Mouse (Mus musculus): ENCODE measurements around the gene 2900026A02Rik. TPM values are rescaled to one million over a fixed set of nuclear protein-coding genes. Genes with fewer than 3 reads are reported as not detected.

2900026A02Rik gene
- polyA plus RNA-seq, 1 experiment from 2014 or later, result 4.4 TPM

- Histone ChIP-seq H3K9me3 (no peaks in the 10 kb centered on the region), H3K27ac (replicated peaks) (peak overlapping the region; percentile 72; the same call in 1 of the 2 replicates), H3K36me3 (no peaks in the 10 kb centered on the region), H3K27me3 (no peaks in the 10 kb centered on the region), H3K4me3 (no peak overlapping the region), H3K4me1 (peaks cover 21% of the 10 kb centered on the region), H3K9ac (replicated peaks) (no peak overlapping the region), H3K4me2 (replicated peaks) (no peak overlapping the region)
- ATAC-seq (replicated peaks), result no peak
- 90% methylated on average over 13 of the region's 13 CpGs for WGBS
These were observed 11.1 kb downstream of the 2900026A02Rik start for GRCm38 (mm10) chr5:113209898-113210297.

- peak overlapping the region; percentile 72 for H3K27ac ChIP-seq (replicated peaks)
- peaks cover 21% of the 10 kb centered on the region for H3K4me1 ChIP-seq
- no peak for ATAC-seq (replicated peaks)
- H3K4me3 ChIP-seq, result no peak overlapping the region
- 57% methylated on average over 11 of the region's 11 CpGs for WGBS
- H3K27me3 ChIP-seq, result no peaks in the 10 kb centered on the region
- H3K9ac ChIP-seq (replicated peaks), result no peak overlapping the region
- no peak overlapping the region for H3K4me2 ChIP-seq (replicated peaks)
- H3K36me3 ChIP-seq, result no peaks in the 10 kb centered on the region
- H3K9me3 ChIP-seq, result no peaks in the 10 kb centered on the region
These were observed 11.7 kb downstream of the 2900026A02Rik start for GRCm38 (mm10) chr5:113209401-113209750.

DNA sequence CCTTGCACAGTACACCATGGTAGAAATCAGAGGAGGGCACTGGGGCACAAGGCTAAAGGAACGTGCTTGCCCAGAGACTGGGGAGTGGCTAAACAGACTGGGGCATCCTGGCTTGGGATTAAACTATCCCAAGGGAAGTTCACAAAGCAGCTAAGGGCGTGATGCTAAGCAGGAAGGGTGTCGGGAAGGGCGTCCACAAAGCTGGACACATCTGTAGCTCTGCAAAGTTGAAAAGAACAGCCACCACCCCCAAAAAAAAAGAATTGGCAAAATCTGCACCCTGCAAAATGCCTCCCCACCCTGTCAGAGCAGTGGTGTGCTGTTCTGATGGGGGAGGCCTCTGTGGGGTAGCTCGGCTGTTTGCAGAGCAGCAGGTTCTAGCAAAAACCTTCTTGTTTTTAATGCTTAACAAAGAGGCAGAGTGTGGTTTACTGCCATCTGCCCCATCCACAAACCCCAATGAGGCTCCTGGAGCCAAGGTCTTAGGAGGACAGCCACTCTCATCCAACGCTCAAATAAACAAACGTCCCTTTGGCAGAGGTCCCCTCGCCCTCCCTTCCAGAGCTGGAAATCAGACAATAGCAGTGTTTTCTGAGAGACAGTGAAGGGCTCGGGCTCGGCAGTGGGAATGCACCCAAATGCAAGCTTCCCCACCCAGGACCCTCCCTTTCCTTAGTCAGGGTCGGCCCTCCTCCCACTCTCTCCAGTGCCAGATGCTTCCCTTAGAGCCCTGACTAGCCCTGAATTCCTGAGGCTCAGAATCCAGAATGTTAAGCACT lies 12.2 kb downstream of the 2900026A02Rik start:
- H3K9me3 ChIP-seq, result no peaks in the 10 kb centered on the region
- no peaks in the 10 kb centered on the region for H3K27me3 ChIP-seq
- WGBS, result 37% methylated on average over 11 of the region's 11 CpGs
- peaks cover 21% of the 10 kb centered on the region for H3K4me1 ChIP-seq
- no peak overlapping the region for H3K9ac ChIP-seq (replicated peaks)
- H3K27ac ChIP-seq (replicated peaks), result peak overlapping the region; percentile 72
- H3K36me3 ChIP-seq, result no peaks in the 10 kb centered on the region
- ATAC-seq (replicated peaks), result peak; percentile 65
- H3K4me3 ChIP-seq, result no peak overlapping the region
- no peak overlapping the region for H3K4me2 ChIP-seq (replicated peaks)

- H3K27ac ChIP-seq (replicated peaks), result no peak overlapping the region
- no peak for ATAC-seq (replicated peaks)
- no peak overlapping the region for H3K4me3 ChIP-seq
- no peaks in the 10 kb centered on the region for H3K9me3 ChIP-seq
- WGBS, result 80% methylated on average over 4 of the region's 4 CpGs
- H3K27me3 ChIP-seq, result no peaks in the 10 kb centered on the region
- H3K4me1 ChIP-seq, result peaks cover 21% of the 10 kb centered on the region
- no peak overlapping the region for H3K4me2 ChIP-seq (replicated peaks)
- no peak overlapping the region for H3K9ac ChIP-seq (replicated peaks)
- H3K36me3 ChIP-seq, result no peaks in the 10 kb centered on the region
These were observed 13.0 kb downstream of the 2900026A02Rik start for GRCm38 (mm10) chr5:113208048-113208447.

GRCm38 (mm10) chr5:113206670-113207352 lies 14.2 kb downstream of the 2900026A02Rik start:
- Histone ChIP-seq H3K27ac (replicated peaks) (no peak overlapping the region), H3K36me3 (no peaks in the 10 kb centered on the region), H3K9ac (replicated peaks) (no peak overlapping the region), H3K9me3 (no peaks in the 10 kb centered on the region), H3K4me3 (no peak overlapping the region), H3K4me1 (peaks cover 21% of the 10 kb centered on the region), H3K27me3 (no peaks in the 10 kb centered on the region), H3K4me2 (replicated peaks) (no peak overlapping the region)
- ATAC-seq (replicated peaks), result no peak
- 60% methylated on average over 9 of the region's 9 CpGs for WGBS

GRCm38 (mm10) chr5:113204193-113204592 lies 16.8 kb downstream of the 2900026A02Rik start:
- H3K27ac ChIP-seq (replicated peaks), result no peak overlapping the region
- no peaks in the 10 kb centered on the region for H3K36me3 ChIP-seq
- WGBS, result 92% methylated on average over 9 of the region's 9 CpGs
- no peak overlapping the region for H3K4me3 ChIP-seq
- H3K9me3 ChIP-seq, result no peaks in the 10 kb centered on the region
- peaks cover 16% of the 10 kb centered on the region for H3K4me1 ChIP-seq
- no peaks in the 10 kb centered on the region for H3K27me3 ChIP-seq
- no peak overlapping the region for H3K9ac ChIP-seq (replicated peaks)
- ATAC-seq (replicated peaks), result no peak
- no peak overlapping the region for H3K4me2 ChIP-seq (replicated peaks)

DNA sequence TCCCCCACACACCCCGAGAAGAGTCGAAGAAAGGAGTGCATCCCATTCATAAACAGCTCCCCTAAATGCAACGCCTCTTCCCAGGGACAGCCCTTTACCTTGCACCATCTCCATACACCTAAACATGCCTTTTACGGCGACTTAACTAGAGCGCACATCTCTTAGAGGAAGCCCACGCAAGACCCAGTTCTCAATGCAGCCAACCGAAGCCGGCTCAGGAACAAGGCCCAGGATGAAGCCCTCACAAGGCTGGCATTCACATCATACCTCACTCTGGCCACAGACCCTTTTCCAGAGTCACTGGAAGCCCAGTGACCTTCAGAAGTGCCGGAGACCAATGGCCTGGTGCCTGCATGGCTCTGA lies 21.3 kb downstream of the 2900026A02Rik start:
- WGBS, result 92% methylated on average over 10 of the region's 10 CpGs
- Histone ChIP-seq H3K9ac (replicated peaks) (no peak overlapping the region), H3K27ac (replicated peaks) (no peak overlapping the region), H3K4me3 (no peak overlapping the region), H3K36me3 (no peaks in the 10 kb centered on the region), H3K9me3 (no peaks in the 10 kb centered on the region), H3K4me2 (replicated peaks) (no peak overlapping the region), H3K27me3 (no peaks in the 10 kb centered on the region), H3K4me1 (peaks cover 13% of the 10 kb centered on the region; the same call in 1 of the 2 replicates)
- no peak for ATAC-seq (replicated peaks)

- Histone ChIP-seq H3K4me3 (no peak overlapping the region), H3K9ac (replicated peaks) (no peak overlapping the region), H3K27me3 (no peaks in the 10 kb centered on the region), H3K9me3 (no peaks in the 10 kb centered on the region), H3K4me1 (peaks cover 13% of the 10 kb centered on the region; the same call in 1 of the 2 replicates), H3K4me2 (replicated peaks) (no peak overlapping the region), H3K27ac (replicated peaks) (no peak overlapping the region), H3K36me3 (no peaks in the 10 kb centered on the region)
- WGBS, result 53% methylated on average over 8 of the region's 8 CpGs
- no peak for ATAC-seq (replicated peaks)
These were observed 21.8 kb downstream of the 2900026A02Rik start for GRCm38 (mm10) chr5:113199126-113199771.

- no peaks in the 10 kb centered on the region for H3K9me3 ChIP-seq
- no peak overlapping the region for H3K4me3 ChIP-seq
- no peaks in the 10 kb centered on the region for H3K36me3 ChIP-seq
- no peak for ATAC-seq (replicated peaks)
- H3K4me2 ChIP-seq (replicated peaks), result no peak overlapping the region
- 67% methylated on average over 9 of the region's 9 CpGs for WGBS
- peak overlapping the region; percentile 25 for H3K27ac ChIP-seq (replicated peaks)
- peaks cover 16% of the 10 kb centered on the region for H3K4me1 ChIP-seq
- H3K9ac ChIP-seq (replicated peaks), result no peak overlapping the region
- H3K27me3 ChIP-seq, result no peaks in the 10 kb centered on the region
These were observed 23.9 kb downstream of the 2900026A02Rik start for GRCm38 (mm10) chr5:113196916-113197794.

DNA sequence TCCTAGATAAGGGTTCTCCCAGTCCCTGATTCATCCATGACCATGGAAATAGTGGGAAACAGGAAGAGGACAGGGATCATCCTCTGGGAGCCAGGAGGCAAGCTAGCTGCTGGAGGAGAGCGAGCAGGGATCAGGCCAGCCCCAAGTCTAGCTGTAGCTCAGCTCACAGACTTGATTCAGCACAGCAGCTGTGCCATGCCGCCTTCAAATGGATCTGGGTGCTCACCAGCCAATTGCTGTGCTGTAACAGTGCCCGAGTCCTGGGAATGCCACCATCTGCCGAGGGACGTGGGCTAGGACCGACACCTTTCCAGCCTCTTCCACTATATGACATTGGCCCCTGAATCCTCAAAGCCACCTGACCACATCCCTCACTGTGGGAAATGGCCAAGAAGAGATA lies 25.1 kb downstream of the 2900026A02Rik start:
- H3K9me3 ChIP-seq, result no peaks in the 10 kb centered on the region
- 74% methylated on average over 6 of the region's 6 CpGs for WGBS
- H3K27ac ChIP-seq (replicated peaks), result peak overlapping the region; percentile 82
- H3K4me1 ChIP-seq, result peaks cover 20% of the 10 kb centered on the region
- H3K36me3 ChIP-seq, result no peaks in the 10 kb centered on the region
- no peak overlapping the region for H3K4me3 ChIP-seq
- ATAC-seq (replicated peaks), result no peak
- H3K9ac ChIP-seq (replicated peaks), result no peak overlapping the region
- no peaks in the 10 kb centered on the region for H3K27me3 ChIP-seq
- H3K4me2 ChIP-seq (replicated peaks), result no peak overlapping the region

GRCm38 (mm10) chr5:113195451-113195850 lies 25.6 kb downstream of the 2900026A02Rik start:
- H3K9ac ChIP-seq (replicated peaks), result no peak overlapping the region
- H3K27me3 ChIP-seq, result no peaks in the 10 kb centered on the region
- no peak overlapping the region for H3K4me3 ChIP-seq
- peak; percentile 59; the same call in 1 of the 2 replicates for ATAC-seq (replicated peaks)
- H3K27ac ChIP-seq (replicated peaks), result peak overlapping the region; percentile 82
- H3K36me3 ChIP-seq, result no peaks in the 10 kb centered on the region
- H3K4me2 ChIP-seq (replicated peaks), result no peak overlapping the region
- no peaks in the 10 kb centered on the region for H3K9me3 ChIP-seq
- WGBS, result 70% methylated on average over 12 of the region's 12 CpGs
- H3K4me1 ChIP-seq, result peaks cover 20% of the 10 kb centered on the region

Data from forebrain, embryonic 15.5 days (tissue).